Mouse (Mus musculus) small intestine, adult 2 months (tissue): ENCODE data around the gene Ptpdc1.

Source experiments
- CTCF ChIP-seq: fragments of 200-500 bp; IDR thresholded peaks from 2 replicates; pipeline ENCODE4 v1.5.1; 2012; ENCODE audit warnings: low read depth, mild to moderate bottlenecking, control low read depth, inconsistent platforms, low read length, moderate library complexity, mixed read lengths; ENCODE audit not compliant: insufficient replicate concordance, insufficient read length; ENCODE audit errors: extremely low read depth
- POLR2A ChIP-seq: fragments of 200-500 bp; IDR thresholded peaks from 2 replicates; pipeline ENCODE4 v1.6.1; 2012; ENCODE audit warnings: low read depth, mild to moderate bottlenecking, control low read depth, inconsistent platforms, low read length, moderate library complexity

DNA sequence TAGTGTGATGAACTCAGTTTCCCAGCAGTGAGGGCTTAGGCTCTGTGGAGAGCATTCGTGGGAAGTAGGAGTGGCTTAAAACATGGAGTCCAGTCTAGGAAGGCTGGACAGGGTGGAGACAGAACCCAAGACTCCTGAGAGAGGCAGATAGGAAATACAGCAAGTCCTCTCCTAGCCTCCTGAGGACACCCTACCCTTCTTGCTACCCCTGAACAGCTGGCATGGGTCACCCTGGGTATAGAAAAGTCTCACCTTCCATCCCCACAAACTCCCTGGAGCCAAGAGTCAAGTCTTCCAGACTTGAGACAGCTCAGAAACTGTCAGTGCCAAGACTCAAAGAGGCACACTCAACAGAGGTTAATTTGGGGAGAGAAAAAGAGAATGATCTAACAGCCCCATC, 36.1 kb upstream of the Ptpdc1 start:
- no peak for TF ChIP-seq CTCF
- TF ChIP-seq POLR2A = no peak
